Mouse (Mus musculus) stomach, postnatal 0 days (tissue): Measurements from ENCODE around the gene Kdm8.

Experiments
- CTCF ChIP-seq: IDR thresholded peaks from 2 replicates; pipeline ENCODE4 v1.5.1; 2016; ENCODE audit warnings: antibody characterized with exemption, low read depth, mild to moderate bottlenecking, moderate library complexity
- EP300 ChIP-seq: optimal IDR thresholded peaks from 2 replicates; pipeline ENCODE3; 2016; ENCODE audit warnings: antibody characterized with exemption

DNA sequence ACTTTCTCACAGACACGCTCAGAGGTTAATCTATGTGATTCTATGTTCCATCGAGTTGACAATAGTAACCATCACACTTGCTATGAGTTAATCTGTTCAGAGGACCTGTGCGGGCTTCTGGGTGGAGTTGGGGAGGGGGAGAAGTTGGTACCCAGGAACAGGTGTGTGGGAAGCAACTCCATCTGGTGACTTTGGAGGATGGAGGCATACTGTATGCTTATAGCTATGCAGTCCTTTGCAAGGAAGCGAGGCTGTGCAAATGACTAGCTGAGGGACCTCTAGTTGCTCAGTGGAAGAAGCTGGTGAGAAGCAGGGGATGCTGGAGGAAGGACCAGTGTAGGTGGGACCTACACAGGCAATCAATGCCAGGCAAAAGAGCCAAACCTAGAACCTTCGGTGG, 60.1 kb downstream of the Kdm8 start:
- TF ChIP-seq CTCF (no peak), EP300 (no peak)
